Mouse (Mus musculus) heart, embryonic 15.5 days (tissue): ENCODE results near the gene AI481877. TPM values are rescaled to one million over a fixed set of nuclear protein-coding genes. Genes with fewer than 3 reads are reported as not detected.
A peak's percentile ranks its signal among the peaks of the same experiment; 100 is the strongest.

ENCODE experiments used
- ATAC-seq: fragments of 200-750 bp; cut with Nextera tagmentation; replicated peaks from 2 replicates; pipeline ENCODE4 v1.8.0; 2017; ENCODE audit warnings: low read depth, moderate TSS enrichment; ENCODE audit not compliant: insufficient number of reproducible peaks, insufficient read depth, low FRiP score
- H3K27ac ChIP-seq: fragments of 300-500 bp; sonication (generic); 2 replicates; pipeline ENCODE4 v1.5.1; 2015; ENCODE audit warnings: mild to moderate bottlenecking, inconsistent platforms
- H3K27me3 ChIP-seq: fragments of 300-500 bp; sonication (generic); 2 replicates; pipeline ENCODE4 v1.6.1; 2015; ENCODE audit warnings: inconsistent platforms
- H3K36me3 ChIP-seq: fragments of 300-500 bp; sonication (generic); 2 replicates; pipeline ENCODE4 v1.6.1; 2015; ENCODE audit warnings: mild to moderate bottlenecking, inconsistent platforms
- H3K4me1 ChIP-seq: fragments of 300-500 bp; sonication (generic); replicated peaks from 2 replicates; pipeline ENCODE4 v1.6.1; 2015; ENCODE audit warnings: inconsistent platforms
- H3K4me2 ChIP-seq: fragments of 300-500 bp; sonication (generic); 2 replicates; pipeline ENCODE4 v1.6.1; 2015; ENCODE audit warnings: inconsistent platforms, mild to moderate bottlenecking, moderate library complexity
- H3K4me3 ChIP-seq: fragments of 300-500 bp; sonication (generic); 2 replicates; pipeline ENCODE4 v1.5.1; 2015; ENCODE audit warnings: mild to moderate bottlenecking, inconsistent platforms
- H3K9ac ChIP-seq: fragments of 300-500 bp; sonication (generic); 2 replicates; pipeline ENCODE4 v1.6.1; 2015; ENCODE audit warnings: mild to moderate bottlenecking, inconsistent platforms
- H3K9me3 ChIP-seq: fragments of 300-500 bp; sonication (generic); replicated peaks from 2 replicates; pipeline ENCODE4 v1.6.1; 2016; ENCODE audit warnings: inconsistent platforms
- WGBS: fragments of 180-500 bp; shearing (Covaris S2); methylation state at CpG from one replicate; pipeline ENCODE4 v1.1.7; 2015; ENCODE audit warnings: mixed read lengths; 5-methylcytosine and 5-hydroxymethylcytosine counted together
- polyA plus RNA-seq: library from polyadenylated mRNA; unstranded; fragments of >200 nt; fragmentation: Nextera tagmentation; extraction: Ambion mirVana; gene quantifications from 2 replicates; pipeline ENCODE4 v1.2.1, GENCODE M21; 2015

Gene AI481877
- polyA plus RNA-seq, 1 experiment from 2014 or later: not detected

DNA sequence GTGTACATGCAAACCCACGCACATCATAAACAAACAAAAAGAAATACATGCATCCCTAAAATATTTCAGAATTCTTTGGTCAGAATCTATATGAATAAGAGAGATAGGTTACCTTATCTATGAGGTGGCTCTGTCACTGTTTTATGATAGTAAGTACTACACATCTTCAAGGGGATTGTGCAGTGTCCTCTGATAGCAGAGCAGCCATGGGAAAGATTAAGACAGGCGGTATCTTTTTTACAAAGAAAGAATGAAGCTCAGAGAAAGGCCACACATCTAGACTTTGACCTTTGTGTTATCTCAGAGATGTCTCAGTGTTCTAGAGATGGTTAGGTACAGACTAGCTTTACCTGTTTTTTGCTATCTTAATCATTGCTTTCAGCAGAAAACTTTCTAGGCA lies 121.9 kb downstream of the AI481877 start:
- 87% methylated on average over 2 of the region's 2 CpGs for WGBS
- Histone ChIP-seq H3K9me3 (no peaks in the 10 kb centered on the region), H3K4me2 (no peak overlapping the region), H3K36me3 (peaks cover 24% of the 10 kb centered on the region; the same call in 1 of the 2 replicates), H3K4me1 (peaks cover 9% of the 10 kb centered on the region), H3K4me3 (no peak overlapping the region), H3K27me3 (no peaks in the 10 kb centered on the region), H3K27ac (no peak overlapping the region), H3K9ac (no peak overlapping the region)
- no peak for ATAC-seq

- 84% methylated on average over 3 of the region's 3 CpGs for WGBS
- Histone ChIP-seq H3K9ac (no peak overlapping the region), H3K27ac (no peak overlapping the region), H3K36me3 (peaks cover 17% of the 10 kb centered on the region; the same call in 1 of the 2 replicates), H3K27me3 (no peaks in the 10 kb centered on the region), H3K4me1 (peaks cover 14% of the 10 kb centered on the region), H3K9me3 (no peaks in the 10 kb centered on the region), H3K4me2 (no peak overlapping the region), H3K4me3 (no peak overlapping the region)
- no peak for ATAC-seq
These were observed 123.6 kb downstream of the AI481877 start for GRCm38 (mm10) chr4:59015181-59015580.

DNA sequence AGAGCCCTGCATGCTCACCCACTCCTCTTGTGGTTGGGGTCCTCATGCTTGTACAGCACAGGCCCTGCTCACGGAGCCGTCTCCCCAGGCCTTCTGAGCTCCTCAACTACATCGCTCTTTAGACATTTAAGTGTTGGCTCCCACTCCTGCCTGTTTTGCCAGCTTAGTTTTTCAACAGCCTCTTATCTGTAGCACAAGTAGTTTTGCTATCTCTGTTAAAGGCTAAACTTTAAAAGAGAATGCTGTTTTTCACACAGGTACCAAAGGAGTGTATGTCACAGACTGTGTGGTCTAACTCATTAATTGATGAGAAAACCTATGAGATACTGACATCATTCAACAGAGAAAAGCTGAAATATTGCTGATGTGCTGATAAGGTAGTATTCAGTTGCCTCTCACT lies 127.3 kb downstream of the AI481877 start:
- Histone ChIP-seq H3K9ac (no peak overlapping the region), H3K4me2 (no peak overlapping the region), H3K36me3 (no peaks in the 10 kb centered on the region), H3K4me3 (no peak overlapping the region), H3K9me3 (no peaks in the 10 kb centered on the region), H3K4me1 (peaks cover 16% of the 10 kb centered on the region), H3K27ac (no peak overlapping the region), H3K27me3 (no peaks in the 10 kb centered on the region)
- 26% methylated on average over 3 of the region's 3 CpGs for WGBS
- ATAC-seq: no peak

- H3K9me3 ChIP-seq: no peaks in the 10 kb centered on the region
- H3K4me1 ChIP-seq: peaks cover 32% of the 10 kb centered on the region
- no peak for ATAC-seq
- no peak overlapping the region for H3K27ac ChIP-seq
- H3K4me3 ChIP-seq: no peak overlapping the region
- H3K9ac ChIP-seq: no peak overlapping the region
- 72% methylated on average over 4 of the region's 4 CpGs for WGBS
- no peak overlapping the region for H3K4me2 ChIP-seq
- no peaks in the 10 kb centered on the region for H3K27me3 ChIP-seq
- no peaks in the 10 kb centered on the region for H3K36me3 ChIP-seq
These were observed 129.1 kb downstream of the AI481877 start for GRCm38 (mm10) chr4:59009696-59010095.

- no peaks in the 10 kb centered on the region for H3K27me3 ChIP-seq
- ATAC-seq: no peak
- no peaks in the 10 kb centered on the region for H3K36me3 ChIP-seq
These were observed 129.6 kb downstream of the AI481877 start for GRCm38 (mm10) chr4:59009186-59009585.

GRCm38 (mm10) chr4:59007974-59008373 lies 130.8 kb downstream of the AI481877 start:
- H3K27ac ChIP-seq: no peak overlapping the region
- H3K9me3 ChIP-seq: no peaks in the 10 kb centered on the region
- no peaks in the 10 kb centered on the region for H3K36me3 ChIP-seq
- no peak overlapping the region for H3K4me3 ChIP-seq
- no peak overlapping the region for H3K9ac ChIP-seq
- no peaks in the 10 kb centered on the region for H3K27me3 ChIP-seq
- H3K4me1 ChIP-seq: peaks cover 35% of the 10 kb centered on the region
- 75% methylated on average over 5 of the region's 5 CpGs for WGBS
- H3K4me2 ChIP-seq: no peak overlapping the region
- ATAC-seq: no peak

More at GRCm38 (mm10) chr4:59009186-59009585, 129.6 kb downstream of the AI481877 start:
- Histone ChIP-seq H3K9ac (no peak overlapping the region), H3K4me3 (no peak overlapping the region), H3K9me3 (no peaks in the 10 kb centered on the region), H3K4me2 (no peak overlapping the region), H3K4me1 (peaks cover 35% of the 10 kb centered on the region), H3K27ac (no peak overlapping the region)
- 87% methylated on average over 7 of the region's 7 CpGs for WGBS

DNA sequence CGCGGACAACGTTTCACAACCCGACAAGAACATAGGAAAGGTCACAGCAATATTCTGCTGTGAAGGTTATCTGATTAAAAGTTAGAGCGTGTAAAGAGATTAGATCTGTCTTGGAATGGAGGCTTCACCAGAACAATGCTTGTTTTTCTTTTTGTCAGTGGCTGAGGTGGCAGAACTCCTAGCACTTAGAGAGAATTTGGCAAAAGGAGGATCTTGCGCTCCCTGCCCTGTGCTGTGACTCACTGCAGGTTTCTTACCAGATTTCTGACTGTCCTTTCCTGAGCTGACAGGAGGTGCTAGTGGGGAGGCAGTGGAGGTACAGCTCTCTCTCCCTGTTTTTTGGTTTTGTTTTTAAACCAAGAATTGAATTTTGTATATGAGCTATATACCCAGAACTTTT lies 131.8 kb downstream of the AI481877 start:
- no peak for ATAC-seq
- no peaks in the 10 kb centered on the region for H3K27me3 ChIP-seq
- no peak overlapping the region for H3K9ac ChIP-seq
- WGBS: 67% methylated on average over 6 of the region's 6 CpGs
- no peak overlapping the region for H3K27ac ChIP-seq
- no peaks in the 10 kb centered on the region for H3K36me3 ChIP-seq
- no peak overlapping the region for H3K4me2 ChIP-seq
- H3K9me3 ChIP-seq: no peaks in the 10 kb centered on the region
- peaks cover 38% of the 10 kb centered on the region for H3K4me1 ChIP-seq
- no peak overlapping the region for H3K4me3 ChIP-seq

- Histone ChIP-seq H3K27me3 (no peaks in the 10 kb centered on the region), H3K4me2 (no peak overlapping the region), H3K27ac (no peak overlapping the region), H3K4me3 (no peak overlapping the region), H3K9ac (no peak overlapping the region), H3K9me3 (no peaks in the 10 kb centered on the region), H3K36me3 (no peaks in the 10 kb centered on the region), H3K4me1 (peaks cover 34% of the 10 kb centered on the region)
- ATAC-seq: no peak
- 57% methylated on average over 8 of the region's 8 CpGs for WGBS
These were observed 132.6 kb downstream of the AI481877 start for GRCm38 (mm10) chr4:59006211-59006610.

DNA sequence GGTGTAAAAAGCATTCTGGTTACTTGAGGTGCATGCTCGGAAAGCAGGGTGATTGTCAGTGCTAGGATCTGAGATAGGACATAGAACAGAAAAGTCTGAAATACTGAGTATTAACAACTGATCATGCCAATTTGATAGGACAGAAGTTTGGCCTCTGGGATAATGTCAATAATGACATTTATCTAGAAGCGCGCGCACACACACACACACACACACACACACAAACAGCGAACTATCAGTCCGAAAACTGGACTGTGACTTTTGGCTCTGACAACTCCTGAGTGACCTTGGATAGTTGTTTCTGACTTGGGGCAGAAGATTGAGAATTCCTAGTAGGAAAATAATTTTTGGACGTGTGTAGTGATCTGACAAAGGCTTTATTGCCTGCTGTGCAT lies 135.0 kb downstream of the AI481877 start:
- Histone ChIP-seq H3K4me1 (peaks cover 32% of the 10 kb centered on the region), H3K9me3 (no peaks in the 10 kb centered on the region), H3K27me3 (no peaks in the 10 kb centered on the region), H3K4me2 (peak overlapping the region; percentile 81), H3K27ac (peak overlapping the region; percentile 93; the same call in 1 of the 2 replicates), H3K36me3 (no peaks in the 10 kb centered on the region), H3K4me3 (peak overlapping the region; percentile 90), H3K9ac (peak overlapping the region; percentile 91)
- 18% methylated on average over 7 of the region's 7 CpGs for WGBS
- no peak for ATAC-seq

- Histone ChIP-seq H3K9me3 (no peaks in the 10 kb centered on the region), H3K9ac (peak within 1 kb of the TSS; percentile 91), H3K27me3 (no peaks in the 10 kb centered on the region), H3K27ac (peak within 1 kb of the TSS; percentile 93), H3K36me3 (no peaks in the 10 kb centered on the region), H3K4me2 (peak within 1 kb of the TSS; percentile 81), H3K4me1 (peaks cover 32% of the 10 kb centered on the region), H3K4me3 (peak within 1 kb of the TSS; percentile 90)
- WGBS: under 1% methylated on average over 89 of the region's 89 CpGs
- ATAC-seq: peak; percentile 96
These were observed 135.6 kb downstream of the AI481877 start, which contains the start of gene Gm20503 for GRCm38 (mm10) chr4:59002948-59003805. Gene Gm20503 (plus strand): TSS chr4:59003210.

GRCm38 (mm10) chr4:59000614-59001013 lies 138.2 kb downstream of the AI481877 start:
- no peak for ATAC-seq

GRCm38 (mm10) chr4:58999686-59000085 lies 139.1 kb downstream of the AI481877 start:
- Histone ChIP-seq H3K9ac (no peak overlapping the region), H3K27ac (no peak overlapping the region), H3K4me1 (peaks cover 17% of the 10 kb centered on the region), H3K4me2 (no peak overlapping the region), H3K9me3 (no peaks in the 10 kb centered on the region), H3K36me3 (no peaks in the 10 kb centered on the region), H3K27me3 (no peaks in the 10 kb centered on the region), H3K4me3 (no peak overlapping the region)
- WGBS: 10% methylated on average over 2 of the region's 2 CpGs
- no peak for ATAC-seq

More at GRCm38 (mm10) chr4:59000614-59001013, 138.2 kb downstream of the AI481877 start:
- no peak overlapping the region for H3K4me2 ChIP-seq
- WGBS: 3% methylated on average over 2 of the region's 2 CpGs
- H3K27ac ChIP-seq: no peak overlapping the region
- H3K27me3 ChIP-seq: no peaks in the 10 kb centered on the region
- no peak overlapping the region for H3K9ac ChIP-seq
- H3K4me3 ChIP-seq: no peak overlapping the region
- H3K9me3 ChIP-seq: no peaks in the 10 kb centered on the region
- no peaks in the 10 kb centered on the region for H3K36me3 ChIP-seq
- peaks cover 26% of the 10 kb centered on the region for H3K4me1 ChIP-seq
